Mouse (Mus musculus): ENCODE results near the gene Megf6.

DNA sequence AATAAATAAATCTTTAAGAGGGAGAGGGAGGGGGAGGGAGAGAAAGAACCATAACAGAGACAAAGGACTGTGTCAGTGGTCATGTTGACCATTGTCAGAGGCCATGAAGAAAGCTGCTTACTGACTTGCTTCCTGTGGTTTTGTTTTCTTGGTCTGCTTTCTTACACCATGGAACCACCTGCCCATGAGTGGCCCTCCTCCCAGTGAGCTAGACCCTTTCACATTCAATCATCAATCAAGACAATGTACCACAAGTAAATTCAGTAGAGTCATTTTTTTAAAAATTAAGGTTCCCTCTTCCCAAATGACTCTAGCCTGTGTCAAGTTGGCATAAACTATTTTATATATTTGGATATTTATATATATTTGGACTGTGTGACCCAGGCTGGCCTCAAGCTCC is 40.6 kb upstream of the Megf6 start:
- TF ChIP-seq CTCF (IDR thresholded peaks at IDR 0.05; ENCODE audit: borderline replicate concordance, control insufficient read depth, extremely low read depth, insufficient read depth, low read length, poor library complexity) (no peak), POLR2A (IDR thresholded peaks at IDR 0.05; ENCODE audit: control insufficient read depth, extremely low read depth, insufficient read depth, low read length, poor library complexity) (no peak)
